Mouse (Mus musculus): ENCODE measurements around the gene Zfp119b. TPM values are rescaled to one million over a fixed set of nuclear protein-coding genes. Genes with fewer than 3 reads are reported as not detected.

Zfp119b gene
- polyA plus RNA-seq (2012; rRNA removed), result 2.6 and 3.4 TPM in 2 replicates

DNA sequence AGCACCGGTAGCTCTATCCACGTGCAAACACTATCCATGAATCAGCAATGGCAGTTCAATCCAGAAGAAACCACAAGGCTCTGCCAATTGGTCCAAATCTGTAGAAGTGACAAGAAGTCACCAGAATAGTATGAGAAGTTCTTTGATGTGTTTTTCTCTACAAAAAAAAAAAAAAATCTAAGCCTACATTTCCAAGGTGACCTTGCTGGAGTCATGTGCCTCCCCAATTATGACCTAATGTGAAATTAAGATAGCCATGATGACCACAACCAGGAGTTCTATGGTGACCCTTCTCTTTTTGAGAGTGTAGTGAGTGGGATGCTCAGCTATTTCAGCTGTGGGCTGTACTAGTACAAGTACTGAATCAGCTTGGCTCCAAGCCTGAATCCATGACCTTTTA is at the start of gene Zfp119b:
Zfp119b (minus strand) TSS at position 101 of the 400 bp plus-strand sequence.
- DNase-seq (ENCODE audit: low read depth), result no peak
- TF ChIP-seq CTCF (IDR thresholded peaks at IDR 0.05; ENCODE audit: borderline replicate concordance, extremely low read depth, insufficient read depth, insufficient read length), result no peak
- TF ChIP-seq POLR2A (IDR thresholded peaks at IDR 0.05; ENCODE audit: borderline replicate concordance, extremely low read depth, insufficient read depth, insufficient read length, poor library complexity, severe bottlenecking), result no peak

DNA sequence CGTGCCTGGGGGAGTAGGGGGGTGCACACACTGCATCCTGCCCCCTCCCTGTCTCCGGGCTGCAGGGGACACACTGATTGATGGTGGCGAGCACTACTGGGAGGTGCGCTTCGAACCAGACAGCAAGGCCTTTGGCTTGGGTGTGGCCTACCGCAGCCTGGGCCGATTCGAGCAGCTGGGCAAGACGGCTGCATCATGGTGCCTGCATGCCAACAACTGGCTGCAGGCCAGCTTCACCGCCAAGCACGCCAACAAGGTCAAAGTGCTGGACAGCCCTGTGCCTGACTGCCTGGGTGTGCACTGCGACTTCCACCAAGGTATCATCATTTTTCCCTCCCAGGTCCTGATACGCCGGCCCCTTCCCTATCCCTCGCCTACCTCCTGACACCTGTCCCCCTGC is 46.7 kb upstream of the Zfp119b start:
- no peak for DNase-seq (ENCODE audit: low read depth)
- no peak for TF ChIP-seq POLR2A (IDR thresholded peaks at IDR 0.05; ENCODE audit: borderline replicate concordance, extremely low read depth, insufficient read depth, insufficient read length, poor library complexity, severe bottlenecking)
- TF ChIP-seq CTCF (IDR thresholded peaks at IDR 0.05; ENCODE audit: borderline replicate concordance, extremely low read depth, insufficient read depth, insufficient read length), result no peak

DNA sequence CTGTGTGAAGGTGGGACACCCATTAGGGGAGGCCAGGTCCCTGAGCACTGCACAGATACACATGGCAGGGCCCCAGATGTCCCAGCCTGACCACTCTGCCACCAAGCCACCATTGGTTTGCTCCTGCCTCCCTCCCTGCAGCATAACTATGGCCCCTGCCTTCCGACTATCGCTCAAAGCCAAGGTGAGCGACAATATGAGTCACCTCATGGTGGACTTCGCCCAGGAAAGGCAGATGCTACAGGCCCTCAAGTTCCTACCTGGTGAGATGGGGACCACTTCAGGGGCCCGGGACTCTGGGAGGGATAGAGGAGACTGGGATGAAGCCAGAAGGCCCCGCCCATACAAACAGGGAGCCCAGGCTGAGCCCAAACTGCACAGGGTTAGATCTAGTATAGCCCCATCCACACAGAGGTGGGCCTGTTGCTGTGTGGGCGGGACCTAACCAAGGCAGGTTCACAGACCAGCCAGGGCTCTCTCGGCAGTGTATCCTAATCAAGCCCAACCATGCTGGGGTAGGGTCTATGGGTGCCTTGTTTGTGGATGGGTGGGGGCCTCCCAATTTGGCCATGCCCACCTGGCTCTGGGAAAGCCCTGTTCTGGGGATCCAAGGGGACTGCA is 41.1 kb upstream of the Zfp119b start:
- TF ChIP-seq POLR2A (IDR thresholded peaks at IDR 0.05; ENCODE audit: borderline replicate concordance, extremely low read depth, insufficient read depth, insufficient read length, poor library complexity, severe bottlenecking), result no peak
- no peak for TF ChIP-seq CTCF (IDR thresholded peaks at IDR 0.05; ENCODE audit: borderline replicate concordance, extremely low read depth, insufficient read depth, insufficient read length)
- no peak for DNase-seq (ENCODE audit: low read depth)

DNA sequence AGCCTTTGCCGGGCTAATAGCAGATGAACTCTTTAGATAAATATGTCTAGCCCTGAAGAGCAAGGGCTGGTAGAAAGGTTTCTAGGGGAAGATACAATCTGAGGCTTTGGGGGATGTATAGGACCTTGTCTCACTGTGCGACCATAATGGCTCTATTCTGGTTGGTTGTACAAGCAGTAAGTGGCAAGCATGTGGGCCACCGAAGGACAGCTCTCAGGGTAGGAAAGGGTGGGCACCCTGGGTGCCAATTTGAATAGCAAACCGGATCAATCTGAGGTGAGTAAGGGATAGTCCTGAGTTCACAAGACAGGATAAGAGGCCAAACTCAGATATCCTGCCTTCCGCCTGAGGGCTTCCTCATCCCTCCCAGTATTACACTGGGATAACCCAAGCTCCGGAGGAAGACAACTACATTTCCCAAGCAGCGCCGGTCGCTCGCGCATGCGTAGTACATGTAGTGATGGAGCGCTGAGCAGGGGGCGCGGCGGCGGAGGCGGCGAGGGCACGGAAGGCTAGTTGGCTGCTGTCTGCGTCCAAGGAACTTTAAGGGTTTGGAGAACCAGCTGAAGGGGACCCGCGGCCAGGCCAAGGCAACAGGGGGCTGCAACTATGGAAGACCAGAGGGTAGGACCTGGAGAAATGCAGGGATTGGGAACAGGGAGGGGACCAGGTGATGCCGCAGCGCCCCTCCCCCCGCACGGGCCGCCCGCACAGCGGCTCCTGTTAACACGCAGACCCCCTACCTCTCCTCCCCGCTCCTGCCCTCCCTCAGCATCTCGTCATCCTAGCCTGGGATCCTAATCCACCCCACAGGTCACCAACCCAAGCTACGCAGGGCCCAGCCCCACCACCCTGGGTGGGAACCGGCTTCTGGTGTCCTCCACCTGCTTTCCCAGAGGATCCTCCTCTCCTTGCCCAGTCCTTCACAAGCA is 37.0 kb upstream of the Zfp119b start, which contains the start of gene Fsd1:
Fsd1 (plus strand) TSS at position 480 of the 932 bp plus-strand sequence.
- peak; percentile 93 for DNase-seq (ENCODE audit: low read depth)
- TF ChIP-seq CTCF (IDR thresholded peaks at IDR 0.05; ENCODE audit: borderline replicate concordance, extremely low read depth, insufficient read depth, insufficient read length), result no peak
- peak; percentile 52; the same call in 1 of the 2 replicates for TF ChIP-seq POLR2A (IDR thresholded peaks at IDR 0.05; ENCODE audit: borderline replicate concordance, extremely low read depth, insufficient read depth, insufficient read length, poor library complexity, severe bottlenecking)

DNA sequence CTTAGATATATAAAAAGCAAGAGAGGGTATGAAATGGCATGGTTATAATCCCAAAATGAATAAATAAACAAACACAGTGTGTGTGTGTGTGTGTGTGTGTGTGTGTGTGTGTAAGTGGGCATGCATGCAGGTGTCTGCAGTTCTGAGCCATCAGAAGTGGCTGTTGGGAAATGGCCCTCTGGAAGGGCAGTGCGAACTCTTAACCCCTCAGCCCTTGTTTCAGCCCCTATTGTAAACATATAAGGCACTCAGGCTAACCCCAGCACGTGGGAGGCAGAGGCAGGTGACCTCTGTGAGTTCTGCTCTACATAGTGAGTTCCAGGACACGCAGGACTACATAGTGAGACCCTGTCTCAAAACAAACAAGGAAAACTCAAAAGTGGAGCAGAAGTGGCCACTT is 28.0 kb upstream of the Zfp119b start:
- TF ChIP-seq POLR2A (IDR thresholded peaks at IDR 0.05; ENCODE audit: borderline replicate concordance, extremely low read depth, insufficient read depth, insufficient read length, poor library complexity, severe bottlenecking), result no peak
- no peak for TF ChIP-seq CTCF (IDR thresholded peaks at IDR 0.05; ENCODE audit: borderline replicate concordance, extremely low read depth, insufficient read depth, insufficient read length)
- no peak for DNase-seq (ENCODE audit: low read depth)

DNA sequence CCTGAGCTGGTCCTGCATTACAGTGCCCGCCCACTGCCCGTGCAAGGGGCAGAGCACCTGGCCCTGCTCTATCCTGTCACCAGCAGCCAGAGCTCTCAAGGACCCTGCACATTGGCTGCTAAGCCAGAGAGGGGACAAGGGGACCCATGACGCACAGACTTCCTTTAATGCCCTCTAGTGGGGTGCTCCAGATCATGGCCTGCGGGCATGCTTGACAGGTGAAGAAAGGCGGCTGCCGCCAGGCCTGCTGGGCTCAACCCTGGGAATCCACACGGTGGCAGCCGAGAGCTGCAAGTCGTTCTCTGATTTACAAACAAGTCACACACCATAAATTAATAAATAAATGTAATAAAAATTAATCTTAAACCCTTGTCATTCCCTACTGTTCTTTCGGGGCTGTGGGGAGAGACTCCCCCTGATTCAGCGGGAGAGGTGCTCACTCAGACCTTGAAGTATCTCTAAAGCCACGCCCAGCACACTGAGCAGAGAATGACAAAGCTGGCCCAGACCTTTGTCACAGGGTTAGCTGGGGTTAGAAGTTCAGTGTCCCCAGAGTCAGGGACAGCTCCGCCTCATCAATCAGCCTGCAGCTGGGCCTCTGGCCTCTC is 27.1 kb upstream of the Zfp119b start:
- no peak for TF ChIP-seq POLR2A (IDR thresholded peaks at IDR 0.05; ENCODE audit: borderline replicate concordance, extremely low read depth, insufficient read depth, insufficient read length, poor library complexity, severe bottlenecking)
- peak; percentile 85 for TF ChIP-seq CTCF (IDR thresholded peaks at IDR 0.05; ENCODE audit: borderline replicate concordance, extremely low read depth, insufficient read depth, insufficient read length)
- peak; percentile 88 for DNase-seq (ENCODE audit: low read depth)

DNA sequence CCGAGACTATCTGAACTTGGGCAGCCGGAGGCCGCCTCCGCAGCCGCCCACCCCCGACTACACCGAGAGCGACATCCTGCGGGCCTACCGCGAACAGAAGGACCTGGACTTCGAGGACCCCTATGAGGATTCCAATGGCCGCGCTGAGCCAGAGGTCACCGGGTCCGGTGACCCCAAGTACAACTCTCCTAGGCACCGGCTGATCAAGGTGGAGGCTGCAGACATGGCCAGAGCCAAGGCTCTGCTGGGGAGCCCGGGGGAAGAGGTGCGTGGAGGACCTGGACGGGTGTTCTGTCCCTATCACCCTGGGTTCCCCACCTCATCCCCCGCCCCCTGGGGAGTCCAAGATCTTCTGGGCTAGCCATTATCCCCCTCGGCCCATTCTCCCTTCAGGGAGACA is 22.2 kb upstream of the Zfp119b start:
- DNase-seq (ENCODE audit: low read depth), result peak; percentile 8
- TF ChIP-seq POLR2A (IDR thresholded peaks at IDR 0.05; ENCODE audit: borderline replicate concordance, extremely low read depth, insufficient read depth, insufficient read length, poor library complexity, severe bottlenecking) (no peak), CTCF (IDR thresholded peaks at IDR 0.05; ENCODE audit: borderline replicate concordance, extremely low read depth, insufficient read depth, insufficient read length) (no peak)

DNA sequence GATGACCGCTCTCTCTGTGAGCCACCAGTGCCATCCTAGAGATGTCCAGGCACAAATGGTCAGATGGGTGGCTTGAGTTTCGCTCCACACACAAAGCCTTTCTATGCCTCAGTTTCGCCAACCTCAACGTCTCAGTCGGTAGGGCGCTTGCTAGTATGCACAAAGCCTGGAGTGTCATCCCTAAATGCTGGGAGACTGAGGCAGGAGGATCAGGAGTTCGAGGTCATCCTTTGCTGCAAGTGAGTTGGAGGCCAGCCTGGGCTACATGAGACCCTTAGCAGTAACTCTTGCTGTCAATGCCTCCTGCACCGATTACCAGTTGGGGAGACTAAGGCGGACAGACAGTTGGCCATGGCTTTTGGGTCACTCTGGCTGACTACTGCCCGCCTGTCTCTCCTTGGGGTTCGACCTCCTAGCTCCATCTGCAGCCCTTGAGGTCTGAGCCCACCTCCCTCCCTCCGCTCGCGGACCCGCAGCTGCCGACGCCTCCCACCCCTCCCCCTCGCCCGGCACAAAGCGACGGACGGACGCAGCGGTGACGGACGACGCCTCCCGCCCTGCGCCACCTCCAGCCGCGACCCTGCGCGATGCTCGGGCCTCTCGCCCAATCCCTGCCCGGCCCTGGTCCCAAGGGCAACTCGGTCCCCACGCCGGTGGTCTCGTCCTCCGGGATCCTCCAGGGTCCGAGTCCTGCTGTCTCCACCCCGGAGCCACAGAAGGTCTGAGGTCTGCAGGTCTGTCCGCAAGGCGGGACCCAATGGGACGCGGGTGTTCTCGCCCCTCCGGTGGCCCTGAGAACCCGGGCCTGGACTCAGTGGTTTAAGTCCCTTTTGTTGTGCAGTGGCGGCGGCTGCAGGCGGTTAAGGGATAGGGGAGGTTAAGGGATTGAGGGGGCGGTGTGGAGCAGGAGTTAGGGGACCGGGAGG is 20.9 kb upstream of the Zfp119b start, which contains the start of gene Shd:
Shd (plus strand) TSS at position 502 of the 926 bp plus-strand sequence.
- DNase-seq (ENCODE audit: low read depth), result peak; percentile 82
- TF ChIP-seq CTCF (IDR thresholded peaks at IDR 0.05; ENCODE audit: borderline replicate concordance, extremely low read depth, insufficient read depth, insufficient read length) (no peak), POLR2A (IDR thresholded peaks at IDR 0.05; ENCODE audit: borderline replicate concordance, extremely low read depth, insufficient read depth, insufficient read length, poor library complexity, severe bottlenecking) (peak; percentile 71)

DNA sequence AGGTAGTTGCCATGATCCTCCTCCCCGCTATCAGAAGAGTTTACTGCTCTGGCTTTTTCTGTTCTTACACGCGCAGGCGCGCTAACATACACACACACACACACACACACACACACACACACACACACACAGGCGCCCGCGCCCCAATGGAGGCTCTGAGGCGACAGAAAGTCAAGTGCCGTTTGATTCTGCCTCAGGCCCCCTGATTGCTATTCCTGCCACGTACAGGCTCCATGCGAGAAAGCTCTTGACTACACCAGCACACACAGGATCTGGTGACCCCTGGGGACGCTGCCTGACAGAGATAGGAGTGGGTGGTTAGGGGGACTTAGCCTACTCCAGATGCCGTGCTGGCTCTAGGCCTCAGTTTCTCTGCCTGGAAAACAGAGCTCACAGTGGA is 20.3 kb upstream of the Zfp119b start:
- DNase-seq (ENCODE audit: low read depth), result peak; percentile 96
- TF ChIP-seq CTCF (IDR thresholded peaks at IDR 0.05; ENCODE audit: borderline replicate concordance, extremely low read depth, insufficient read depth, insufficient read length) (no peak), POLR2A (IDR thresholded peaks at IDR 0.05; ENCODE audit: borderline replicate concordance, extremely low read depth, insufficient read depth, insufficient read length, poor library complexity, severe bottlenecking) (no peak)

DNA sequence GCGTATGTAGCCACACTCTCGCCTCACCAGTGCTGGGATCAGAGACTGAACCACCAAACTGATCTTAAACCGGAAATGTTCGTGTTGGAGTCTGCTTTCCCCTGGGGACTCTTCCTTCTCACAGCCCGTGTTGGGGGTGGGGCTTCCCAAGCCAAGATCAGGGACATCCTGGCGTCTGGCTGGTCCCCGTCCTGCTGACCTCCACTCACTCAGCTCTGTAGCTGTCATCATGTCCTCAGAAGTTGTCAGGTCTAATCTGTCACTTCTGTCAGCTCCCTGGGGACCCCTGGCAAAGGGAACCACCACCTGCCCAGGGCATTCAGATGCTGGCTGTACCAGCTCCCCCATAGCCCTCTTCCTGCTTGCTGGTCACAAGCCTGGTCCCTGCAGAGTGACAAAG is 18.9 kb upstream of the Zfp119b start:
- peak; percentile 28 for DNase-seq (ENCODE audit: low read depth)
- TF ChIP-seq CTCF (IDR thresholded peaks at IDR 0.05; ENCODE audit: borderline replicate concordance, extremely low read depth, insufficient read depth, insufficient read length) (no peak), POLR2A (IDR thresholded peaks at IDR 0.05; ENCODE audit: borderline replicate concordance, extremely low read depth, insufficient read depth, insufficient read length, poor library complexity, severe bottlenecking) (no peak)

All from brain, embryonic 14.5 days (tissue).